Mouse (Mus musculus): ENCODE data around the gene Stab2. TPM values are rescaled to one million over a fixed set of nuclear protein-coding genes. Genes with fewer than 3 reads are reported as not detected.
A peak's percentile ranks its signal among the peaks of the same experiment; 100 is the strongest.

Gene Stab2
- polyA plus RNA-seq, 1 experiment from 2014 or later, result 0.95 TPM

DNA sequence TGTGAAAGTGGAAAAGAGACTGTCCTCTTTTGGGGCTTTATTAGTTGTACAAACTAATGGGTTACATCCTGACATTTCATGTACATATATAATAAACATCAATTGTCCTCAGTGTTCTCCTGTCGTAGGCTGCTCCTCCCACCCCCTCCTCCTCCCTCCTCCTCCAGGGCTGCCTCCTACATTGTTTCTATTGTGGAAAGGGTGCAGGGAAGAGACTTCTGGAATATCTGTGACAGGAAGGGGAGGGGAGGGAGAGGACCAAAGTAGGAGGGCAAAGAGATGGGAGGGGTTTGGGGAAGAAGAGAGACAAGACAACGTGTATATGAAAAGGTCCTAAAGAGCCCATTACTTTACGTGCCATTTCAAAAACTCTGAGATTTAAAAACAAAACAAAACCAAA, 73.9 kb downstream of the Stab2 start:
- peak; percentile 38; the same call in 1 of the 2 replicates for ATAC-seq
- no peaks in the 10 kb centered on the region for H3K9me3 ChIP-seq (ENCODE audit: control insufficient read depth, low read length)
- H3K4me3 ChIP-seq (ENCODE audit: low read length), result no peak overlapping the region
- no peak overlapping the region for H3K9ac ChIP-seq (ENCODE audit: low read depth, low read length)
- no peak overlapping the region for H3K4me2 ChIP-seq (ENCODE audit: low read depth, low read length)
- no peak overlapping the region for H3K27ac ChIP-seq (ENCODE audit: low read length)
- peaks cover 4% of the 10 kb centered on the region; the same call in 1 of the 2 replicates for H3K4me1 ChIP-seq (ENCODE audit: control insufficient read depth, insufficient read depth, low read length)
- no peaks in the 10 kb centered on the region for H3K36me3 ChIP-seq (ENCODE audit: control insufficient read depth, insufficient read depth, low read length)
- 31% methylated on average over 3 of the region's 3 CpGs for WGBS
- H3K27me3 ChIP-seq (replicated peaks; ENCODE audit: control insufficient read depth, insufficient read depth, low read length), result no peaks in the 10 kb centered on the region

DNA sequence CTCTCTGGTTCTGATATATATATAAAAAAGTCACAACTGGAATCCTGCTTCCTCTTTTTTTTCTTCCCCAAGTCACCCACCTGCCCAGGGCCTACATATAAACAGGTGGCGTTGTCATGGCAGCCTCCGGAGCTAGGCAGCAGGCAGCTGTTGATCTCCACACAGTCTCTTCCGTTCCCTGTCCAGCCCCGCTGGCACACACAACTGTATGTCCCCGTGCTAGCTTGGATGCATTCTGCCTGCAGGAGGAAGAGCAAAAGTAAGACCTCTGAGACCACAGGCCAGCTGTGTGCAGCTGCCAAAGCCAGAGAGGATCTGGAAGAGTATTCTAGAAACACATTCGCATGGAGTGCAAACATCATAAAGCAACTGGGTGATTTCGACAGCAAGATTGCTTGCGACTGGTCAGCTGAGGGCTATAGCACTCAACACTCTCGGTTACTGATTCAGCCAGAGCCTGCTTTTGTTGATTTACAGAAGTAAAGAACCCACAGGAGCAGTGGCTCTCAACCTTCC, 74.6 kb downstream of the Stab2 start:
- Histone ChIP-seq H3K9me3 (ENCODE audit: control insufficient read depth, low read length) (no peaks in the 10 kb centered on the region), H3K9ac (ENCODE audit: low read depth, low read length) (no peak overlapping the region), H3K4me2 (ENCODE audit: low read depth, low read length) (no peak overlapping the region), H3K4me1 (ENCODE audit: control insufficient read depth, insufficient read depth, low read length) (peaks cover 4% of the 10 kb centered on the region; the same call in 1 of the 2 replicates), H3K36me3 (ENCODE audit: control insufficient read depth, insufficient read depth, low read length) (no peaks in the 10 kb centered on the region), H3K27ac (ENCODE audit: low read length) (no peak overlapping the region), H3K27me3 (replicated peaks; ENCODE audit: control insufficient read depth, insufficient read depth, low read length) (no peaks in the 10 kb centered on the region), H3K4me3 (ENCODE audit: low read length) (no peak overlapping the region)
- 33% methylated on average over 9 of the region's 9 CpGs for WGBS
- ATAC-seq, result peak; percentile 75

- Histone ChIP-seq H3K36me3 (ENCODE audit: control insufficient read depth, insufficient read depth, low read length) (no peaks in the 10 kb centered on the region), H3K4me3 (ENCODE audit: low read length) (no peak overlapping the region), H3K9ac (ENCODE audit: low read depth, low read length) (no peak overlapping the region), H3K27me3 (replicated peaks; ENCODE audit: control insufficient read depth, insufficient read depth, low read length) (no peaks in the 10 kb centered on the region), H3K9me3 (ENCODE audit: control insufficient read depth, low read length) (no peaks in the 10 kb centered on the region), H3K4me2 (ENCODE audit: low read depth, low read length) (no peak overlapping the region), H3K27ac (ENCODE audit: low read length) (no peak overlapping the region), H3K4me1 (ENCODE audit: control insufficient read depth, insufficient read depth, low read length) (no peaks in the 10 kb centered on the region)
- 95% methylated on average over 1 of the region's 1 CpGs for WGBS
- ATAC-seq, result no peak
Observed at GRCm38 (mm10) chr10:86923602-86924001, 84.2 kb downstream of the Stab2 start.

DNA sequence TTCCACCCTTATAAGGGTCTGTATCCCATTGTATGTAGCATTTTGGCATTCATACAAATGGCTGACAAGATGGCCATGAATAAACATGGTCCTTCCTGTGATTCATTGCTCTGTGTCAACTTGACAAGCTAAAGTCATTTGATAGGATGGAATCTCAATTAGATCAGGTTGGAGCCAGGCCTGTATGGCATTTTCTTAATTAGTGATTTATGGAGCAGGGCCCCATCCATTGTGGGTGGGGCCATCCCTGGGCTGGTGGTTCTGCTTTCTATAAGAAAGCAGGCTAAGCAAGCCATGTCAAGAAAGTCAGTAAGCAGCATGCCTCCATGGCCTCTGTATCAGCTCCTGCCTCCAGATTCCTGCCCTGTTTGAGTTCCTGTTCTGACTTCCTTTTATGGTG, 92.2 kb downstream of the Stab2 start:
- Histone ChIP-seq H3K27ac (ENCODE audit: low read length) (no peak overlapping the region), H3K9me3 (ENCODE audit: control insufficient read depth, low read length) (no peaks in the 10 kb centered on the region), H3K27me3 (replicated peaks; ENCODE audit: control insufficient read depth, insufficient read depth, low read length) (no peaks in the 10 kb centered on the region), H3K36me3 (ENCODE audit: control insufficient read depth, insufficient read depth, low read length) (no peaks in the 10 kb centered on the region), H3K4me3 (ENCODE audit: low read length) (no peak overlapping the region), H3K4me2 (ENCODE audit: low read depth, low read length) (no peak overlapping the region), H3K4me1 (ENCODE audit: control insufficient read depth, insufficient read depth, low read length) (no peaks in the 10 kb centered on the region), H3K9ac (ENCODE audit: low read depth, low read length) (no peak overlapping the region)
- no peak for ATAC-seq

DNA sequence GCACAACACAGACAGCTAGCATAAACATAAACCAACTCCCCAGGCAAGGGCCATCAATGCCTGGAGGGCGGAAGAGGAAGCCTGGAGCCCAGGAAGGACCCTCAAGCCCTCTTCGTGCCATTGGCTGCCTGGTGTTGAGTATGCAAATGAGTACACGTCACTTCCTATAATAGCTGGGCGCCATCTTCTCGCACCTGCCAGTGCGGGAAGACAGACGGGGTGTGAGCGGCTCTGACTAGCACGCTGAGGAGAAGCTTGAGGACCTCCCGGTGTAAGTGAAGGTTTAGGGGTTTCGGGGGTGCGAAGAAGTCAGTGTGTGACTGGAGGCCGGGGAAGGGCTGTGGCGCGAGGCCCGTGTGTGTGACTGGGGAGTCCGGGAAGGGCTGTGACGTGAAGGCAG, 99.3 kb downstream of the Stab2 start:
- Histone ChIP-seq H3K27ac (ENCODE audit: low read length) (no peak overlapping the region), H3K4me2 (ENCODE audit: low read depth, low read length) (no peak overlapping the region), H3K27me3 (replicated peaks; ENCODE audit: control insufficient read depth, insufficient read depth, low read length) (no peaks in the 10 kb centered on the region), H3K9me3 (ENCODE audit: control insufficient read depth, low read length) (no peaks in the 10 kb centered on the region), H3K9ac (ENCODE audit: low read depth, low read length) (no peak overlapping the region), H3K36me3 (ENCODE audit: control insufficient read depth, insufficient read depth, low read length) (no peaks in the 10 kb centered on the region), H3K4me3 (ENCODE audit: low read length) (no peak overlapping the region), H3K4me1 (ENCODE audit: control insufficient read depth, insufficient read depth, low read length) (no peaks in the 10 kb centered on the region)
- ATAC-seq, result no peak
- WGBS, result 94% methylated on average over 18 of the region's 18 CpGs

DNA sequence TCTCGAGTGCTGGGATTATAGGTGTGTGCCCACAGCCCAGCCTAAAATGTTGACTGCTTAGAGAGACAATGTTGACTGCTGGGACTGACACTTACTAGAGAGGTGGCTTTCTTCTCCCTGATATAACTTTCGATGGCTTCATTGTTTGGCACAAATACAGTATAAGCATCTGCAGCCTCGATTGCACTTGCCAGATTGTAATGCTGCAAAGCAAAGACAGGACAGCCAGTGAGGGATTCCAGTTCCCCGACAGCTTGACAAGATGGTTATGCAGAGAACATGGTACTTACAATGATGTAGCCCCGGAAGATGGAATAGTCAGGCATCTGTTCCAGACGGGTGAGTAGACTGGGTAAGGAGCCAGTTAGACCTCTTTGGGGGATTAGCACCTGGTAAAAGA, 100.8 kb downstream of the Stab2 start:
- Histone ChIP-seq H3K27me3 (replicated peaks; ENCODE audit: control insufficient read depth, insufficient read depth, low read length) (no peaks in the 10 kb centered on the region), H3K9ac (ENCODE audit: low read depth, low read length) (no peak overlapping the region), H3K9me3 (ENCODE audit: control insufficient read depth, low read length) (no peaks in the 10 kb centered on the region), H3K27ac (ENCODE audit: low read length) (no peak overlapping the region), H3K4me2 (ENCODE audit: low read depth, low read length) (no peak overlapping the region), H3K4me3 (ENCODE audit: low read length) (no peak overlapping the region), H3K4me1 (ENCODE audit: control insufficient read depth, insufficient read depth, low read length) (no peaks in the 10 kb centered on the region), H3K36me3 (ENCODE audit: control insufficient read depth, insufficient read depth, low read length) (no peaks in the 10 kb centered on the region)
- 72% methylated on average over 6 of the region's 6 CpGs for WGBS
- no peak for ATAC-seq

GRCm38 (mm10) chr10:86895531-86895930, 112.3 kb downstream of the Stab2 start:
- WGBS, result 51% methylated on average over 2 of the region's 2 CpGs

DNA sequence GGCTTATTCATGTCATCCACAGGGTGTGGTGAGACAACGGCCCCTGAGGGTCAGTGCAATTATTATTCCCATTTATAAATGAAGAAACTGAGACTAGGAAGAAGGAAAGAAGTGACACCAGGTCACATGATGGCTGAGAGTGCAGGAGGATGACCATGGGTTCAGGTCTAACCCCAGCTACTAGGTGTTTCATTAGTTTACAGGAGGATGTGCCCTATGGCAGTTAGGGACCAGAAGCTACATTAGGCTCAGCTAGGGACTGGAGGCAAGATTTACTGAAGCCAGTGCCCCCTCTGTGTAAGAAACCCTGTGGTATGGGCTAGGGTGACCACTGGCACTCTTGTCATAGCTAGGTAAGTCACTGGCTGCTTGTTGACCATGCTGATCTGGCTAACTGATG, 116.8 kb downstream of the Stab2 start:
- Histone ChIP-seq H3K9ac (ENCODE audit: low read depth, low read length) (no peak overlapping the region), H3K4me2 (ENCODE audit: low read depth, low read length) (no peak overlapping the region), H3K9me3 (ENCODE audit: control insufficient read depth, low read length) (no peaks in the 10 kb centered on the region), H3K36me3 (ENCODE audit: control insufficient read depth, insufficient read depth, low read length) (no peaks in the 10 kb centered on the region), H3K27me3 (replicated peaks; ENCODE audit: control insufficient read depth, insufficient read depth, low read length) (no peaks in the 10 kb centered on the region), H3K27ac (ENCODE audit: low read length) (no peak overlapping the region), H3K4me1 (ENCODE audit: control insufficient read depth, insufficient read depth, low read length) (no peaks in the 10 kb centered on the region), H3K4me3 (ENCODE audit: low read length) (no peak overlapping the region)
- 92% methylated on average over 1 of the region's 1 CpGs for WGBS
- no peak for ATAC-seq

More at GRCm38 (mm10) chr10:86895531-86895930, 112.3 kb downstream of the Stab2 start:
- no peak overlapping the region for H3K4me2 ChIP-seq (ENCODE audit: low read depth, low read length)
- no peak overlapping the region for H3K9ac ChIP-seq (ENCODE audit: low read depth, low read length)
- H3K4me1 ChIP-seq (ENCODE audit: control insufficient read depth, insufficient read depth, low read length), result no peaks in the 10 kb centered on the region
- no peaks in the 10 kb centered on the region for H3K36me3 ChIP-seq (ENCODE audit: control insufficient read depth, insufficient read depth, low read length)
- no peak for ATAC-seq
- no peaks in the 10 kb centered on the region for H3K9me3 ChIP-seq (ENCODE audit: control insufficient read depth, low read length)
- H3K4me3 ChIP-seq (ENCODE audit: low read length), result no peak overlapping the region
- no peaks in the 10 kb centered on the region for H3K27me3 ChIP-seq (replicated peaks; ENCODE audit: control insufficient read depth, insufficient read depth, low read length)
- no peak overlapping the region for H3K27ac ChIP-seq (ENCODE audit: low read length)

- H3K4me1 ChIP-seq (ENCODE audit: control insufficient read depth, insufficient read depth, low read length), result no peaks in the 10 kb centered on the region
- no peaks in the 10 kb centered on the region for H3K9me3 ChIP-seq (ENCODE audit: control insufficient read depth, low read length)
- H3K4me3 ChIP-seq (ENCODE audit: low read length), result no peak overlapping the region
- no peaks in the 10 kb centered on the region for H3K27me3 ChIP-seq (replicated peaks; ENCODE audit: control insufficient read depth, insufficient read depth, low read length)
- ATAC-seq, result no peak
- no peak overlapping the region for H3K27ac ChIP-seq (ENCODE audit: low read length)
- 86% methylated on average over 14 of the region's 14 CpGs for WGBS
- H3K36me3 ChIP-seq (ENCODE audit: control insufficient read depth, insufficient read depth, low read length), result no peaks in the 10 kb centered on the region
- H3K9ac ChIP-seq (ENCODE audit: low read depth, low read length), result no peak overlapping the region
- H3K4me2 ChIP-seq (ENCODE audit: low read depth, low read length), result no peak overlapping the region
Observed at GRCm38 (mm10) chr10:86890166-86890930, 117.5 kb downstream of the Stab2 start.

DNA sequence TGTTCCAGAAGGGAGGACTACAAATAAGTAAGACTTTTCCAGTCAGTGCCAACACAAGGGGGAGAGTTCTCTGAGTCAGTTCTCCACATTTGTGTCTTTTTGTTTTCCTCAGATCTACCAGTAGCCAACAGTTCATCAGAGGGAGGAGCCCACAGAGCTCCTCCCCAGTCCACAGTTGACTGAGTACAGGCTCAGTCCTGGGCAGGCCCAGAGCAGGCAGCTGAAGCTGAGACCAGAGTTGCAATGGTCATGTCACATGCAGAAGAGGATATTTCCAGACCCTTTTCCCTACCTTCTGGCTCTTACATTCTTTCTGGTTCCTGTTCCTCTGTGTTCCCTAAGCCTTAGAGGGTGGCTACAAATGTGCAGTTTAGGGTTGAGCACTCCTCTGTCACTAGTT, 118.4 kb downstream of the Stab2 start:
- Histone ChIP-seq H3K9me3 (ENCODE audit: control insufficient read depth, low read length) (no peaks in the 10 kb centered on the region), H3K27me3 (replicated peaks; ENCODE audit: control insufficient read depth, insufficient read depth, low read length) (no peaks in the 10 kb centered on the region), H3K4me2 (ENCODE audit: low read depth, low read length) (no peak overlapping the region), H3K27ac (ENCODE audit: low read length) (no peak overlapping the region), H3K4me1 (ENCODE audit: control insufficient read depth, insufficient read depth, low read length) (no peaks in the 10 kb centered on the region), H3K36me3 (ENCODE audit: control insufficient read depth, insufficient read depth, low read length) (no peaks in the 10 kb centered on the region), H3K9ac (ENCODE audit: low read depth, low read length) (no peak overlapping the region), H3K4me3 (ENCODE audit: low read length) (no peak overlapping the region)
- no peak for ATAC-seq

Data from intestine, embryonic 16.5 days (tissue).